Mouse (Mus musculus) lung, postnatal 0 days (tissue): ENCODE measurements at regions not wholly inside any gene's neighbourhood (a gene's known extent, or its start where the extent isn't known, plus 50 kb on each side); places are given as distances from the start of the nearest gene placed in this dataset.

Source experiments
- CTCF ChIP-seq: IDR thresholded peaks from 2 replicates; pipeline ENCODE4 v1.5.1; 2016; ENCODE audit warnings: antibody characterized with exemption, mild to moderate bottlenecking
- EP300 ChIP-seq: IDR thresholded peaks from 2 replicates; pipeline ENCODE4 v1.6.1; 2016; ENCODE audit warnings: antibody characterized with exemption, mild to moderate bottlenecking, control low read depth

DNA sequence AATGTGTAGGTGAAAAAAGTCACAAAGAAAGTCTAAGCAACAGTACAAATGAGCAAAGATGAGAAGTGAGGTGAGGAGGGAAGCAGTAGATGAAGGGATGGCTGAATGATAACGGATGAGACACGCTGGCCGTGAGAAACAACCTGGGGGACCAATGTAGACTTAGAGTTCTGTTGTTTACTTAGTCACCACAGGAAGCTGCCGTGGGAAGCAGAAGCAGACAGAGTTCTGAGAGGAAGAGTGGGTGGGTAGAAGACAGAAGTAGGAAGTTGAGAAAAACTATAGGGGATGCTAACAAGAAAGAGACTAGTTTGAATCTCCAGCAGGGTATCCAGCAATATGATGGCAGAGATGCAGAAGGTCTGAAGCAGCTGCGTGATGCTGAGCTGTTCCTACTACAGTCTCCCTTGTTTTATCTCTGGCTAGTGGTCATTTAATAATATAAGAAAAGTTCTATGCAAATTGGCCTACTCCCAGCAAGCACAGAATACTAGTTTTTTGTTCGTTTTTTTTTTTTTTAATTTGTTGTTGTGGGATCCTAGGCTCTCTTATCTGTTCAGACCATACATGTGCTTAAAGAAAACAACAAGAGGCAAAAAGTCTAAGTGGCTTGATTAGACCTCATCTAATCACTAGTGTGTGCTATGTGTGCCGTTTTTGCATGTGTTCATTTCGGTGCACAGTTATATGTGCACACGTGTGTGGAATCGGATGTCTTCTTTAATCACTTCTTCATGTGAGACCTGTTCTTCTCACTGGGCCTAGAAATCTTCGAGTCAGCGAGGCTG is 85.0 kb upstream of the Adtrp start:
- TF ChIP-seq CTCF (no peak), EP300 (no peak)
